Mouse (Mus musculus): Measurements from ENCODE around the gene Plppr2. TPM values are rescaled to one million over a fixed set of nuclear protein-coding genes. Genes with fewer than 3 reads are reported as not detected.

Gene Plppr2
- total RNA-seq, 2 experiments from 2014 or later: 19.4 to 22.3 TPM

DNA sequence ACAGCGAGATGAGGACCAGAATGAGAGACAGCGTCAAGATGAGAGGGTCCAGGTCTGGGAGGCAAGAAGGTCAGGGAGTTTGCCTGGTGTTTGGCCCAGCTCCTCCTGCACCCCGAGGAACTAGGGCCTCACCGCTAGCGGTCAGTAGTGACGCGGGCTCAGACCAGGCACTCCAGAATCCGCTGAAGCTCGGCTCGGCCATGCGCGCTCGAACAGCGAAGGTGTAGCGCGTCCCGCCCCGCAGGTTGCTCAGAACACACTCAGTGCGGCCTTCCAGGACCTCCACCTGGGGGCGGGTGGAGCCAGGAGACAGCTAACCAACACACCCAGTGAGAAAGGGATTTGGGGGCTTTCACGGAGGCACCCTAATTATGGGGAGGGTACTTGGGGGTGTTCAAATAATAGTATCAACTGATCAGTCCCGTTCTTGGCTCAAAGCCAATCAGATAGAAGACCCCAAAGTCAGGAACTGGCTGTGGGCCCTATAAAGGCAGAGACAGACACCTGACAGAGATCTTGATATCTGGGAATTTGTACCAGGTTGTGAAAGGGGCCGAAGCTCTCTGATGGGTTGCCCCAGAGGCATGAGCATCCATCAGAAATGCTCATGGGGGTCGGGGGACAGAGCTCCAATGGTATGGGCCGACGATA lies 23.9 kb downstream of the Plppr2 start:
- DNase-seq (ENCODE audit: low spot score in 2 of 2): no peak

DNA sequence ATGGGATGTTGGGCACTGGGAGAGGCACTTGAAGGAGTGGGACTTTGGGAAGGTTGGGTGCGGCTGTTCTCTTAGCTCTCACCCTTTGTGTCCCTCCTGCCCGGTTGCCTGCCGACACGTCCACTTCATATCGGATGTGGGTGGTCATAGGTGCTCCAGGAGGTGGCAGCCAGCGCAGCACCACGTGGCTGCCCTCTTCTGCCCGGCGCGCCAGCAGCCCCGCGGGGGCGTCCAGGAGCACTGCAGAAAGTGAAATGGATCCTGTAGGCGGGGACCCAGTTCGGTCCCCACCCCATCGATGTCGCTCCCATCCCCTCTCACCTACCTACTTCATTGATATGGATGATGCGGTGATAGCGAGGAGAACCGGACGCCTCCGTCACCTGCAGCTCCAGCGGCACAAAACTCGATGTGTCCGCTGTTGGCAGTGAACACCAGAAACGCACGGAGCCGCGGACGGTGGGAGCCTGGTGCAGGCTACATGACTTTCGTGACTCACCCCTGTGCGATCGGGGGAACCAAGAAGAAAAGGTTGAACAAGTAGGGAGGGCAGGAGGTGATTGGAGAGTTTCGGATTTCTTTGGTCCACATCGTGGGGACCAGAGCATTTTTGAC lies 24.6 kb downstream of the Plppr2 start:
- no peak for DNase-seq (ENCODE audit: low spot score in 2 of 2)

DNA sequence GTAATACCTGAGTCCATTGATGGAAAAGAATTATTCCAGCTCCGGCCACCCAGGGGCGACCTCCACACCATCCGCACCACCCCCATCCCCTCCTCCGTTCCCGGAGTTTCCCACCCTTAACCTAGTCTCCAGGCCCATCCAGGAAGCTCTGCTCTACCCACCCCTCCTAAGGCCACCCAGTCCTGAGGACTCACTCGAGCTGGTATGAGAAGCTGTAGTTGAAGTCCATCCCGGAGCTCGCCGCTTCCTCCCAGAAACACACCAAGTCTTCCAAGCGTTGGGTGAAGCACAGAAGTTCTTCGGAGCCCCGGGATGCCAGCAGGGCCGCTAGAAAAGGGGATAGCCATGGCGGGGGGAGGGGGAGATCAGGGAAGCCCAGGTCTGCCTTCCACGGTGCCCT lies 25.2 kb downstream of the Plppr2 start:
- no peak for DNase-seq (ENCODE audit: low spot score in 2 of 2)

DNA sequence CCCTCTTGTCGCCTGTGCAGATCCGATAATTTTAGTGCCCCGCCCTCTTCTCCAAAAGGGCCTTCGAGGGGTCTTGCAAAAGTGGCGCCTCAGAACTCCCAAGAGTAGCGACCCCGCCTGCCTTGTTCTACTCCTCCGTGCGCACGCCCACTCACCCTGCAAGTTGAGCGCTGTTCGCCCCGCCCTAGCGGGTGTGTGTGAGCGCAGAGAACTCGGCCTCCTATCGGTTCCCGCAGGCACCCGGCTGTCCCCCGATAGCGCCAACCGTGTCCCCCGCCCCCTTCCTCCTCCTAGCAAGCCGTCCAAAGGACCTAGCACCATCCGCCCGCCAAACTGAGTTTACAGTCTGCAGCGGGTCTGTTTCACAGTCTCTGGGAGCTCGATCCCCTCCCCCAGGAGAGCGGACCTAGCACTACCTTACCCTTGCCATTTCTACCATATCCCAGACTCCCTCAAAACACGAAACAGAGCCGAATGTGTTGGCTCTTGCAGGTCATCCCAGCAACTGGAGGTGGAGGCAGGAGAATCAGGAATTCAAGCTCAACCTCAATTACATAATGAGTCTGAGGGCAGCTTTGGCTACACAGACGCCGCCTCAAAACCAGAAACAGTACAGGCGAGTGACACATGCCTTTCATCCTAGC lies 25.7 kb downstream of the Plppr2 start:
- peak in 1 of 2 experiments; percentile 55 for DNase-seq (ENCODE audit: low spot score in 2 of 2)

DNA sequence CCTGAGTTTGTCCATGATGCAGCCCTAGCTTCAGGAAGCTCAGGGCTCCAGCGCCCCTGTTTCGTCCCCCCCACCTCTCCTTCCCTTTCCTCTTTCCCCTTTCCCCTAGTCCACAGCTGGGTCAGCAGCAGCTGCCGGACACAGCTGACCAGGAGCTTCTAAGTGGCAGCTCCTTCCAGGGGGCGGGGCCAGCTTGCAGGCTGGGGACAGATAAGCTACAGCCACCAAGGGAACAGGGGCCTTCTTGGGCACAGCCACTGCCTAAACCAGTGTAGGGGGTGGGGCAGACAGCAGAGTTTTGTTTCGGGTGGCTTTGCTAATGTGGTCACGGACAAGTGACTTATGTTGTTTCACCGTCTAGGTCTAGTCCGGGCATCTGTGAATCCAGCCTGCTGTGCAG lies 26.6 kb downstream of the Plppr2 start, which contains the start of gene Epor:
Gene Epor, minus strand, starts transcription at position 90 of the 400 bp plus-strand sequence.
- no peak for DNase-seq (ENCODE audit: low spot score in 2 of 2)

DNA sequence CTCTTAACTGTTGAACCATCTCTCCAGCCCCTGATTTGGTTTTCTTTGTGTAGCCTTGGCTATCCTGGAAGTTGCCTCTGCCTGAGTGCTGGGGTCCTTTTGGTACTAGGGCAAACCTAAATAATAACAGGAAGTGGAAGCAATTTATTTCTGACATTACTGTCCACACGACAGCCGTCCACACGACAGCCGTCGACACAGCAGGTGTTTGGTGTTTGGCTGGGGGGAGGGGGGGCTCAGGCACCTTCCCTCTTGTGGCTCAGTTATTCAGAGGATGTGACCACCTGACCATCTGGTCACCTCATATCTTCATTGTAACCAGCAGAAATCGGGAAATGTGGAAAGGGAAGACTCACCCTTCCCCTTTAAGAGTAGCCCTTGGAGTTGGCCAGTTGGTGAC lies 32.0 kb downstream of the Plppr2 start:
- no peak for DNase-seq (ENCODE audit: low spot score in 2 of 2)

DNA sequence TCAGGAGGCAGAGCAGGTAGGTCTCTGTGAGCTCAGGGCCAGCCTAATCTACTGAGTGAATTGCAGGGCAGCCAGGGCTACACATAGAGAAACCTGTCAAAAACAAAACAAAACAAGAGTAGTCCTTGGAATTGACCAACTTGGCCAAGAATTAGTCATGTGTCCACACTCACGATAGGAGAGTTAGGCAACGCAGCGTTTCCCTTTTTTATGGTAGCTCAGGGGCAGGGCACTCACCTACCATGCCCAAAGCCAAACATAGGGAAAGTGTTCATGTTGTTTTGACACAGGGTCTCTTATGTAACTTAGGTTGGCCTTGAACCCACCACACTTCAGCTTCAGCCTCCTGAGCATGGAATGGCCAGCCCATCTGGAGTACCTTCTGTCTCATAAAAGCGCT lies 32.5 kb downstream of the Plppr2 start:
- DNase-seq (ENCODE audit: low spot score in 2 of 2): no peak

DNA sequence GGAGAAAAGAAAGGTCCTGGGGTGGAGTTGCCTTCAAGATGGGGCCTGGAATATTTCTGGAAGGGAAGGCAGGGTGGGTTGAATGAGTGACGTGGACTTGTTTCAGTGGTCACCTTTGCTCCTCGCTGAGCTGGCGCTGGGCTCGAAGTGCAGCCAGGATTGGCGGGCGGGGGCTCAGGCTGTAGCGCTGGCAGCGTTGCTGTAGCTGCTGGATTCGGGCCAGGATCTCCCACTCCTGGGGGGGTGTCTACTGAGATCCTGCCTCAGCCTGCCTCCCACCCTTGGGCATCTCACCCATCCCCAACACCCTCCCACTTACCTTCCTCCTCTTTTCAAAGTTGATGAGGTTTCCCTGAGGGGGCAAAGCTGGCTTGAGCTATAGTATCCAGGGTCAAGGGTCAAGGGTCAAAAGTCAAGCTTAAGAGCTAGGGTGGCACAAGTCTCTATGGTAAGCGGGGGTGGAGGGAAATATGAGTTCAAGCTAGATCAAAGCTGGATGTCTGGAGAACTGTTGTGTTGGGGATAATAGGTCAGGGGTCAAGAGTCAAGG lies 39.9 kb downstream of the Plppr2 start:
- no peak for DNase-seq (ENCODE audit: low spot score in 2 of 2)

DNA sequence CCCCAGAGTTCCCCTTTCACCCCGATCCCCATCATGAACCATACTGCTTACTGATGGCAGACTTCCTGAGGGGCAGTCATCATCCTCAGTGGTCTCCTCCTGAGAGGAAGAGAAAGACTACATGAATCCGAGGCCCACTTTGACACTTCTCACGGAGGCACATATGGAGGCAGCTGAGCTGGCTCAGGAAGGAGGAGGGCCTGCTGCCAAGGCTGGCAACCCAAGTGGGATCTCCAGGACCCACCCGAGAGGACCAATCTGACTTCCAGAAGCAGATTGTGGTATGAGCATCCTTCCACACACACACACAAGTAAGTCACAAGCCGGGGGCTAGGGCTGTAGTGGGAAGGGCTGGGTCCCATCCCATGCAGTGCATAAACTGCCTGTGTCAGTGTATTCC lies 40.5 kb downstream of the Plppr2 start:
- no peak for DNase-seq (ENCODE audit: low spot score in 2 of 2)

DNA sequence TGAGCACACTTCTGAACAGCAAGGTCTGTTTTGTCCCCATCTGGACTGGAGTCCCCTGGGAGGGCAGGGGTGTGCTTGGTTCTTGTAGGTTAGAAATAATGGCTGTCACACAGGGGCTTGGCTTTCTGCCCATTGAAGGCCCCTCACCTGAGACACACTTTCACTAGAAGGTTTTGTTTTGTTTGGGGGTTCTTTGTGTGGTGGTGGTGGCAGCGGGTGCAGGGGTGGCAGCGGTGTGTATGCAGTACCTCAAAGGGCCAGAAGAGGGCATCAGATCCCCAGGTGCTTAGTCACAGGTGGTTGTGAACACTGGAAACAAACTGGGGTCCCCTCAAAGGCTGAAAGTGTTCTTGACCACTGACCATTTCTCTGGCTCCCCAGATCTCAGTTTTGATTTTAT lies 41.1 kb downstream of the Plppr2 start:
- peak; percentile 61 to 68 for DNase-seq (ENCODE audit: low spot score in 2 of 2)

DNA sequence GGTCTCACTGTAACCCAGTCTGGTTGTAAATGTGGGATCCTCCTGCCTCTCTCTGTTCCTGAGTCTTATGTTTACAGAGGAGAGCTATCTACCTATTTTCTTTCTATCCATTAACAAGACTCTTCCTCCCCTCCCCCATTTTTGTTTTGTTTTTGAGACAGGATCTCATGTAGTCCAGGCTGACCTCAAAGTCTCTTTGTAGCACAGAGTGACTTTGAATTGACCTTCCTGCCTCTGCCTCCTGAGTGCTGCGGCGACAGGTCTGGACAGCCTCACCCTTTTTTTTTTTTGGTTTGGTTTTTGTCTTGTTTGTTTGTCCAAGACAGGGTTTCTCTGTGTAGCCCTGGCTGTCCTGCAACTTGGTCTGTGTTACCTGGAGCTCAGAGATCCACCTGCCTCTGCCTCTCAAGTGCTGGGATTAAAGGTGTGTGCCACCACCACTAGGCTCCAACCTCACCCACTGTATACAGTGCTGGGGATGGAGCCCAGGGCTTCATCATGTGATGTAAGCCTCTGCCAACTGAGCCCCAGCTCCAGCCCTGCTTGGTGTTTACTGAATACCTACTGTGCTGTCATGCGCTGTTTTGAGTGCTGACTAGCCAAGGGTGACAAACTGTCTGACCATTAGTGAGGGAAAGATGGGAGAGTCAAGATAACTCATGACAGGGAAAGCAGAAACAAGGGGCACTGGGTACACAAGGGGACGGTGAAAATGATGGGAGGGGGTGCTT lies 41.7 kb downstream of the Plppr2 start:
- no peak for DNase-seq (ENCODE audit: low spot score in 2 of 2)

DNA sequence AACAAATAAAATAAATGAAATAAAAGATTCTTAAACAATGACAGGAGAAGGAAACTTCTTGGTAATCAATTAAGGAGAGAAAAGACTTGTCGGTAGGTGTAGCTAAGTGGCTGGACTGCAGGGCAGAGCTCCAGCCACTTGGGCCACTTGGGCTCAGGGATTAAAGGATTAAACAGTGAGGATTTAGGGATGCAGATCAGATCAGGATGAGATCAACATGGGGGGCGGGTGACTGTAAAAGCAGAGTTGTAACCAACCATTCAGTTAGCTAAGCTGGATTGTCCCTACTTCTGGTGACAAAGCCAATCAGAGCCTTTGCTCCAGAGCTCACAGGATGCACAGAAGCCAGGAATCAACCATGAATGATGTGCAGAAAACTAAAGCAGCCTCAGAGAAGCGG lies 47.1 kb downstream of the Plppr2 start:
- no peak for DNase-seq (ENCODE audit: low spot score in 2 of 2)

DNA sequence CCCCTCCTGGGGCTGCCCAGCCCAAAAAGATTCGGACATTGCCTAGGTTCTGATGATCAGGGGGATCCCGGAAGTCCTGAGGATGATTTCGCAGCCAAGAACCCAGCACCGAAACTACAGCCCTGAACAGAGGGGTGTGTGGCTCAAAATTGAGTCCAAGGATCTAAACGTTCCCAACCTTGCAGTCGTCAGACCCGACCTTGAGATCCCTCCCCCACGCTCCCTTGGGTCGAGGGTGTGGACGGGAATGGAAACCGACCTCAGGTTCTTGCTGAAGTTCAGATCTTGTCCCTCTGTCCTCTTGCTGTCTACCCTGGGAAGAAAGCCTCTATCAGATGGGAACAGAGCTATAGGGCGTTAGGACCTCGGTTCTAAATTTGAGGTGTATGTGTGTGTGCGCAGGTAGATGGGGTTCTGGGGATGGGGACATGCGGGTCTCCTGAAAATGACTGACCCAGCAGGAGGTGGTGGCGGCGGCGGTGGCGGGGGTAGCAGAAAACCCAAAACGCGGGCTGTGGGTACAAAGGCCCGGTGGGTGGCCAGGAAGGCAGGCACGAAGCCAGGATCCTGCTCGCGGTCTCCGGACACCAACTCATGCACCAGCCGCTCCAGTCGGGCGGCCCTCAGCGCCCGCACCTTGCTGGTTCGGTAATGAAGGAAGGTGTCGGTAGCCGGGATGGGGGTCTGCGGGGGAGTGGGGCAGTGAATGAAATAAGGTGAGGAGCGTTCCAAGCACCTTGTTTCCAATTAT lies 50.9 kb downstream of the Plppr2 start:
- peak in 1 of 2 experiments; percentile 30 for DNase-seq (ENCODE audit: low spot score in 2 of 2)

DNA sequence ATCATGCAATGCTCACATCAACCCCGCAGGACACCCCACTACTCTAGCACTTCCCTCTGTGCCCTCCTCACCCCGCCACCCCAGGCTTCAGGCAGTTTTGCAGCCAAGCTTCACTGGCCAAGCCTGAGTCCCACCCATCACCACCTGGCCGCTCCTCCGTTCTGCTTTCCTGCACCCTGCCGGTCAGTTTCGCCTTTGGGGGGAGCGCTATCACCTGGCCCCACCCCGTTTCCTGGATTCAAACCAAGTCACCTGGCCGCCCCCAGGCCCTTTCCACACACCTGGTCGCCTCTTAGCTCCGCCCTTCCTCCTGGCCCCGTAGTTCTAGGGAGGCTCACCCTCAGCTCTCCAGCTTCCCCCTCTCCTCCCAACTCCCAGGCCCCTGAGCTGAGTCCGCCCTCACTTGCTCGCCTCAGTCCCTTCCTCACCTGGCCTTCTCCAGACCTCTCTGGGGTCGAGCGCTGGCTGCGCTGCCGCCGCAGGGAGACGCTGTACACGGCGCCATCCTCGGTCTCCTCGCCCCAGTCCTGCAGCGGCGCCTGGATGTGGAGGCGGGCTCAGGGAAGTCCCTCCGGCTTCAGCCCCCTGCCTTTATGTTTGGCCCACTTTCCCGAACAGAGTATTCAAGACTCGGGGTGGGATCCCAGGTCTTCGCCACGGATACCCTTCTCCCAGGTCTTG lies 51.7 kb downstream of the Plppr2 start:
- peak in 1 of 2 experiments; percentile 18 for DNase-seq (ENCODE audit: low spot score in 2 of 2)

DNA sequence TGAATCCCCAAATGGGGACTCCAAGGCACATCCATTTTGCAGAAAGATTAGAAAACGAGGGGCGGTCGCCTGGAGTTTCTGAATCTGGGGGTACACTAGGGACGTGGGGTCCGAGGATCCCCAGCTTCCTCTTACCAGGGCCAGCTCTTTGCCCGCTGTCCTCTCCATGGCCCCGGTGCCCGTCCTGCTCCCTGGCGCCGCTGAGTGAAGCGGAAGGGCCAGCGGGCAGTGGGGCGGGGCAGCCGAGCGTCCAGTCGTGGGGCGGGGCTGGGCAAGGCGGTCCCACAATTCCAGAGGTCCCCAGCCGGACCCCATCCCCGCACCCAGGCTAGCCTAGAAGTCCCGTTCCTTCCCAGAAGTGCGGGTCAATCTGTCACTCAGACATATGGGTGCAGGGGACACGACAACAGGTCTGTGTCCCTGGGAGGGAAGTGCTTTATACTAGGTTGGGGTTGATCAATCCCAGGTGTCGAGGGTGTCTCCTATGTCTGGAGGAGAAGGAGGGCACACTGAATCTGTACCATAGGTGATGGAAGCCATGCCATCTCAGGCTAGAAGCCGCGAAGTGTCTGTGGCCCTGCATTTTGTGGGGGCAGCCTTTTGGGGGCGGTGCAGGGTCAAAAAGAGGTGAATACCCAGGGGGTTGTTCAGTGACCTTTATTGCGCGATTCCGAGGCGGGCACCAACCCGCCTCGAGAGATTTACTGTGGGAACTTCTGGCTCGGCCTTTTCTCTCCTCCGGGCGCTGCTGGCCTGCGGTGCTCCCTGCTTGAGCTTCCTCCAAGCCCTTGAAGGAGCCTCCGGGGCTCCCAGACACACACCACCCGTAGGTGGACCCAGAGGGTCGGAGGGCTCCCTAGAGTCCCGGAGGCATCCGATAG lies 52.6 kb downstream of the Plppr2 start, which contains the start of gene Rgl3:
Gene Rgl3, minus strand, starts transcription at position 217 of the 881 bp plus-strand sequence.
- DNase-seq (ENCODE audit: low spot score in 2 of 2): peak; percentile 80 to 83

DNA sequence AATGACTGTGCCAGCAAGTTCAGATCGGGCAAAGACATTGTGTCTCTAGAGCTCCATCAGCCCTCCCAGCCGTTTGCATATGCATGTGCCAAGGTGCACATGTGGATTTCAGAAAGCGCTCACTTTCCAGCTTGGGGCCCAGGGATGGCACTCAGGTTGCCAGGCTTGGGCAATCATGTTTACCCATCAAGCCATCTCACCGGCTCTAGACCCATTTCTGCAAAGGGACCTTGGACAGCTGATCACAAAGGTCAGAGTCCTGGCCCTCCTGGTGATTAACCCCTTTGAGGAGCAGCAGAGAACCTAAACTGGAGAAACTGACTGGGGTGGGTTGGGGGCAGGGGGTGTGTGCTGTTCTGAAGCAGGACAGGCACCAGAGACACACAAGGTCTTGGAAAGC lies 55.4 kb downstream of the Plppr2 start:
- DNase-seq (ENCODE audit: low spot score in 2 of 2): no peak

DNA sequence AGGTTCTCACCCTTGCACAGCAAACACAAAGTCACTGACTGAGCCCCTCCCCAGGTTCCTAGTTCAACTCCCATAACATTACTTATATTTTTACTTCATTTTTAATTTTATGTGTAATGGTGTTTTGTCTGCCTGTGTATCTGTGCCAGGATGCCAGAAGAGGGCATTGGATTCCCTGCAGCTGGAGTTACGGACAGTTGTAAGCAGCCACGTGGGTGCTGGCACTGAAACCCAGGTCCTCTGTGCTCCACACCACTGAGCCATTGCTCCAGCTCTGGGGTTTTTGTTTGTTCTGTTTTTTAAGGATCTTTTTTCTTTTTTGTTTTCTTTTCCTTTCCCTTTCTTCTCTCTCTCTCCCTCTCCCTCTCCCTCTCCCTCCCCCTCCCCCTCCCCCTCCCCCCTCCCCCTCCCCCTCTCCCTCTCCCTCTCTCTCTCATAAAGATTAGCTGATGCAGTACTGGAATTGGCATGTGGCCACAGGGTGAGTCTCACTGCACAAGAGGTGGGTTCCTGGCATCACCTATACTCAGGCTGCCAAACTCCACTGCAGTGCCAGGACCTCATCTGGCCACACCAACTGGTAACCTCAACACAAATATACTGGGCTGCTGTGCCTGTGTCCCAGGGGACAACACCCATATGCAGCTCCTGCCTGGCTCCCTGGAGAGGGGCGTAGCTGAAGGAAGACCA lies 59.5 kb downstream of the Plppr2 start:
- DNase-seq (ENCODE audit: low spot score in 2 of 2): no peak
